ENCODE assay signal across 25 mouse cellular contexts in the genomic region with DNA sequence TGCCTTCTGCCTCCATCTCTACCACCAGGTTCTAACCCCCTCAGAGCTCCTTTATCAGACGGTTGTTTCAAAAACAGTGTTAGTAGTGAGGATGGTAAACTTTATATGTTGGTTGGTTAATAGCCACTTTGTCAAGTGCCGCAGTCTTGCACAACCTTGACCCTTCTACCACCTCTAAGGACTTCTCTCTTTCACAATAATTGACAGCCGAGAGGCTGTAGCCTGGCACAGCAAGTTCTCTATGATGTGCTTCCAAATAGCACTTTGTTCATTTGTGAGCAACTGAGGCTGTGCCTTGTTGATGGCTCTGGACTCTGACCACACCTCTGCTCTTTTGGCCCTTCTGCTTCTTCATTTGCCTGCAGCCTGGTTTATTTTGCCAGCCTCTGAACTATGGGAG. TPM values are rescaled to one million over a fixed set of nuclear protein-coding genes. Genes with fewer than 3 reads are reported as not detected.
DNase-seq lines count a peak whose midpoint lies in the region; ATAC-seq and TF ChIP-seq lines count a peak whose summit lies in the region.
"Had no signal": no experiment of that assay in that cellular context is flagged by ENCODE, and none has a peak within 500 bp of the region (broad histone marks: within the 10 kb centered on the region; RNA-seq: fewer than 3 reads in every experiment).

No protein-coding gene starts in this region.

- ATAC-seq in liver, embryonic 16.5 days (ENCODE audit: low read depth), result peak; percentile 40; the same call in 1 of the 2 replicates
- no peak for ATAC-seq in intestine, postnatal 0 days
- ATAC-seq: CD4-positive, CD25-positive, alpha-beta regulatory T cell, adult 4 months; hindbrain, embryonic 16.5 days; midbrain, embryonic 13.5 days had no signal

- H3K4me3 ChIP-seq in liver, embryonic 16.5 days (ENCODE audit: low read depth, low read length), result no peak overlapping the region
- H3K4me3 ChIP-seq in intestine, postnatal 0 days (ENCODE audit: low read depth, low read length), result no peak overlapping the region
- H3K4me3 ChIP-seq: forebrain, embryonic 12.5 days; heart, embryonic 13.5 days; limb, embryonic 12.5 days; midbrain, embryonic 13.5 days; myocyte; neural tube, embryonic 15.5 days; stomach, embryonic 15.5 days had no signal

- no peak overlapping the region for H3K4me2 ChIP-seq in liver, embryonic 16.5 days (ENCODE audit: low read depth, low read length)
- no peak overlapping the region for H3K4me2 ChIP-seq in intestine, postnatal 0 days (replicated peaks; ENCODE audit: low read depth)
- H3K4me2 ChIP-seq: forebrain, embryonic 12.5 days; heart, embryonic 13.5 days; limb, embryonic 12.5 days; midbrain, embryonic 13.5 days; neural tube, embryonic 15.5 days; stomach, embryonic 15.5 days had no signal

- H3K27ac ChIP-seq in liver, embryonic 16.5 days (ENCODE audit: low read length), result peak overlapping the region; percentile 50
- H3K27ac ChIP-seq in intestine, postnatal 0 days (ENCODE audit: low read depth, low read length), result no peak overlapping the region
- H3K27ac ChIP-seq: forebrain, embryonic 12.5 days; heart, embryonic 13.5 days; limb, embryonic 12.5 days; macrophage; midbrain, embryonic 13.5 days; neural tube, embryonic 15.5 days; stomach, embryonic 15.5 days had no signal

- H3K9me3 ChIP-seq in liver, embryonic 16.5 days (replicated peaks; ENCODE audit: control insufficient read depth, low read length), result no peaks in the 10 kb centered on the region
- H3K9me3 ChIP-seq in intestine, postnatal 0 days (ENCODE audit: control insufficient read depth), result no peaks in the 10 kb centered on the region
- H3K9me3 ChIP-seq: forebrain, embryonic 12.5 days; heart, embryonic 13.5 days; midbrain, embryonic 13.5 days; neural tube, embryonic 15.5 days; stomach, embryonic 15.5 days had no signal

- H3K27me3 ChIP-seq in liver, embryonic 16.5 days (ENCODE audit: control insufficient read depth, insufficient read depth, low read depth, low read length), result no peaks in the 10 kb centered on the region
- H3K27me3 ChIP-seq in intestine, postnatal 0 days (replicated peaks; ENCODE audit: control insufficient read depth, insufficient read depth, low read length), result no peaks in the 10 kb centered on the region
- H3K27me3 ChIP-seq: forebrain, embryonic 12.5 days; heart, embryonic 13.5 days; limb, embryonic 12.5 days; midbrain, embryonic 13.5 days; neural tube, embryonic 15.5 days; stomach, embryonic 15.5 days had no signal

- peaks cover 9% of the 10 kb centered on the region for H3K4me1 ChIP-seq in liver, embryonic 16.5 days (ENCODE audit: control insufficient read depth, low read depth, low read length)
- H3K4me1 ChIP-seq in intestine, postnatal 0 days (replicated peaks; ENCODE audit: control insufficient read depth, insufficient read depth, low read length), result no peaks in the 10 kb centered on the region
- H3K4me1 ChIP-seq: forebrain, embryonic 12.5 days; heart, embryonic 13.5 days; limb, embryonic 12.5 days; midbrain, embryonic 13.5 days; neural tube, embryonic 15.5 days; stomach, embryonic 15.5 days had no signal

- 47% methylated on average over 3 of the region's 3 CpGs for WGBS in liver, embryonic 16.5 days (ENCODE audit: insufficient replicate concordance)
- 69% methylated on average over 3 of the region's 3 CpGs for WGBS in intestine, postnatal 0 days

- H3K9ac ChIP-seq in liver, embryonic 16.5 days (ENCODE audit: low read depth, low read length), result no peak overlapping the region
- no peak overlapping the region for H3K9ac ChIP-seq in intestine, postnatal 0 days (ENCODE audit: low read depth, low read length)
- H3K9ac ChIP-seq: forebrain, embryonic 12.5 days; heart, embryonic 13.5 days; limb, embryonic 12.5 days; midbrain, embryonic 13.5 days; neural tube, embryonic 15.5 days; stomach, embryonic 15.5 days had no signal

- TF ChIP-seq CTCF in intestine, postnatal 0 days (IDR thresholded peaks at IDR 0.05; ENCODE audit: low read depth), result no peak

- no peaks in the 10 kb centered on the region for H3K36me3 ChIP-seq in liver, embryonic 16.5 days (ENCODE audit: control insufficient read depth, insufficient read depth)
- H3K36me3 ChIP-seq in intestine, postnatal 0 days (ENCODE audit: control insufficient read depth, insufficient read depth), result no peaks in the 10 kb centered on the region
- H3K36me3 ChIP-seq: forebrain, embryonic 12.5 days; G1E; heart, embryonic 13.5 days; limb, embryonic 12.5 days; midbrain, embryonic 13.5 days; neural tube, embryonic 15.5 days; stomach, embryonic 15.5 days had no signal

- DNase-seq in 416B (ENCODE audit: low read depth), result peak; percentile 15
- peak; percentile 39 for DNase-seq in adipocyte (ENCODE audit: low spot score)
- DNase-seq in lung, postnatal 36 days, result peak; percentile 77
- DNase-seq in kidney, postnatal 36 days, result no peak
- no peak for DNase-seq in left cerebral cortex, adult 11 months (ENCODE audit: low spot score)
- DNase-seq: cerebellum, postnatal 14 days; gastrocnemius, postnatal 25 days; heart, postnatal 36 days; kidney, adult 11 months; kidney, postnatal 14 days had no signal

RNA-seq across cellular contexts. Expression of gene Pon1, which starts 6.2 kb away (rescaled TPM):
- 15.5 and 19.2 TPM in 2 replicates for polyA plus RNA-seq in liver, embryonic 16.5 days (2015; fragmentation: Nextera tagmentation; extraction: Ambion mirVana)
- not detected in 2 replicates for polyA plus RNA-seq in intestine, postnatal 0 days (2015; fragmentation: Nextera tagmentation; extraction: Ambion mirVana)
- polyA plus RNA-seq: CD4-positive, CD25-positive, alpha-beta regulatory T cell, adult 4 months; frontal cortex, adult 2 months; G1E; heart, embryonic 13.5 days; limb, embryonic 12.5 days; macrophage; myocyte; neural tube, embryonic 15.5 days; thymus, postnatal 0 days had no signal

RNA-seq across cellular contexts. Expression of gene Pon3, which starts 56.2 kb away (rescaled TPM):
- 25.8 and 26.6 TPM in 2 replicates for polyA plus RNA-seq in liver, embryonic 16.5 days (2015; fragmentation: Nextera tagmentation; extraction: Ambion mirVana)
- 62.9 and 66.0 TPM in 2 replicates for polyA plus RNA-seq in intestine, postnatal 0 days (2015; fragmentation: Nextera tagmentation; extraction: Ambion mirVana)

Comparison
In these comparisons a context has a peak if more than half of its experiments do, and no peak if none do; other contexts are left out.
1. DNase-seq: peak in 416B (single experiment), adipocyte (single experiment) and lung, postnatal 36 days (single experiment); none in kidney, postnatal 36 days (0 of 2) and left cerebral cortex, adult 11 months (single experiment).
2. RNA of gene Pon1, which starts 6.2 kb away (polyA plus RNA-seq): 15.5 to 19.2 TPM in liver, embryonic 16.5 days; not detected in intestine, postnatal 0 days; every median in the first group is over 10 times any median in the second.